Mouse (Mus musculus) forebrain, postnatal 0 days (tissue): ENCODE measurements around the gene Nme7. TPM values are rescaled to one million over a fixed set of nuclear protein-coding genes. Genes with fewer than 3 reads are reported as not detected.

Experiments used
- ATAC-seq: fragments of 200-750 bp; cut with Nextera tagmentation; 2 replicates; pipeline ENCODE4 v1.8.0; 2017; ENCODE audit warnings: mild to moderate bottlenecking, moderate library complexity
- DNase-seq: peaks from one replicate; pipeline ENCODE4 v3.0.0-alpha.2; 2015
- H3K27ac ChIP-seq: fragments of 300-500 bp; sonication (generic); 2 replicates; pipeline ENCODE4 v1.5.1; 2014; ENCODE audit warnings: low read depth, mild to moderate bottlenecking, antibody characterized with exemption, low read length, moderate library complexity, mixed read lengths
- H3K27me3 ChIP-seq: fragments of 300-500 bp; sonication (generic); 2 replicates; pipeline ENCODE4 v1.6.1; 2014; ENCODE audit warnings: mild to moderate bottlenecking, low read length, mixed read lengths; ENCODE audit not compliant: insufficient read depth
- H3K36me3 ChIP-seq: fragments of 300-500 bp; sonication (generic); 2 replicates; pipeline ENCODE4 v1.6.1; 2014; ENCODE audit warnings: mild to moderate bottlenecking, moderate library complexity; ENCODE audit not compliant: insufficient read depth
- H3K4me1 ChIP-seq: fragments of 300-500 bp; sonication (generic); 2 replicates; pipeline ENCODE4 v1.6.1; 2014; ENCODE audit warnings: antibody characterized with exemption; ENCODE audit not compliant: insufficient read depth
- H3K4me2 ChIP-seq: fragments of 300-500 bp; sonication (generic); 2 replicates; pipeline ENCODE4 v1.6.1; 2014; ENCODE audit warnings: low read depth, mild to moderate bottlenecking, moderate library complexity
- H3K4me3 ChIP-seq: fragments of 300-500 bp; sonication (generic); 2 replicates; pipeline ENCODE4 v1.5.1; 2014; ENCODE audit warnings: low read depth, low read length, mixed read lengths
- H3K9ac ChIP-seq: fragments of 300-500 bp; sonication (generic); 2 replicates; pipeline ENCODE4 v1.6.1; 2014; ENCODE audit warnings: mild to moderate bottlenecking
- H3K9me3 ChIP-seq: fragments of 300-500 bp; sonication (generic); 2 replicates; pipeline ENCODE4 v1.6.1; 2016; ENCODE audit warnings: low read length
- CTCF ChIP-seq: sonication (generic); IDR thresholded peaks from 2 replicates; pipeline ENCODE4 v1.5.1; 2016; ENCODE audit warnings: antibody characterized with exemption, control low read depth, low read depth
- WGBS: fragments of 180-500 bp; shearing (Covaris S2); extraction: QIAGEN DNeasy Blood & Tissue Kit; methylation state at CpG from one replicate; pipeline ENCODE4 v1.1.7; 2014; 5-methylcytosine and 5-hydroxymethylcytosine counted together
- polyA plus RNA-seq: library from polyadenylated mRNA; unstranded; fragments of >200 nt; fragmentation: Nextera tagmentation; extraction: Ambion mirVana; gene quantifications from 2 replicates; pipeline ENCODE4 v1.2.1, GENCODE M21; 2015
- total RNA-seq: library from RNA; depleted of rRNA; stranded (reverse); fragments of >200 nt; gene quantifications from 2 replicates; pipeline ENCODE4 v1.2.3, GENCODE M21; 2014

Gene Nme7
- total and polyA plus RNA-seq, 2 experiments from 2014 or later, result 32.1 to 37.7 TPM

- no peaks in the 10 kb centered on the region for H3K27me3 ChIP-seq
- H3K4me3 ChIP-seq, result no peak overlapping the region
- DNase-seq (no peak), ATAC-seq (peak; percentile 30; the same call in 1 of the 2 replicates)
- H3K9me3 ChIP-seq, result no peaks in the 10 kb centered on the region
- peaks cover 15% of the 10 kb centered on the region for H3K4me1 ChIP-seq
- 0 out of 2 replicates have a peak overlapping the region, but pooled peaks have one; percentile 10 for H3K9ac ChIP-seq
- H3K4me2 ChIP-seq, result no peak overlapping the region
- no peak for TF ChIP-seq CTCF
- H3K36me3 ChIP-seq, result no peaks in the 10 kb centered on the region
- WGBS, result 75% methylated on average over 6 of the region's 6 CpGs
- peak overlapping the region; percentile 75 for H3K27ac ChIP-seq
Measured at GRCm38 (mm10) chr1:164474310-164474709, 170.4 kb downstream of the Nme7 start.

GRCm38 (mm10) chr1:164474778-164475511 is 171.0 kb downstream of the Nme7 start:
- no peaks in the 10 kb centered on the region for H3K27me3 ChIP-seq
- H3K36me3 ChIP-seq, result no peaks in the 10 kb centered on the region
- 49% methylated on average over 7 of the region's 7 CpGs for WGBS
- H3K4me2 ChIP-seq, result no peak overlapping the region
- H3K4me3 ChIP-seq, result no peak overlapping the region
- no peaks in the 10 kb centered on the region for H3K9me3 ChIP-seq
- peaks cover 15% of the 10 kb centered on the region for H3K4me1 ChIP-seq
- no peak overlapping the region for H3K9ac ChIP-seq
- no peak for TF ChIP-seq CTCF
- H3K27ac ChIP-seq, result peak overlapping the region; percentile 75
- DNase-seq (peak; percentile 73), ATAC-seq (peak; percentile 96)

GRCm38 (mm10) chr1:164475895-164476294 is 172.0 kb downstream of the Nme7 start:
- peak overlapping the region; percentile 75 for H3K27ac ChIP-seq
- H3K4me2 ChIP-seq, result no peak overlapping the region
- no peaks in the 10 kb centered on the region for H3K9me3 ChIP-seq
- 75% methylated on average over 4 of the region's 4 CpGs for WGBS
- H3K9ac ChIP-seq, result no peak overlapping the region
- no peaks in the 10 kb centered on the region for H3K27me3 ChIP-seq
- H3K36me3 ChIP-seq, result no peaks in the 10 kb centered on the region
- peak; percentile 55 for DNase-seq
- H3K4me3 ChIP-seq, result no peak overlapping the region
- TF ChIP-seq CTCF, result no peak
- peak; percentile 32; the same call in 1 of the 2 replicates for ATAC-seq
- H3K4me1 ChIP-seq, result peaks cover 15% of the 10 kb centered on the region

GRCm38 (mm10) chr1:164480755-164481644 is 177.1 kb downstream of the Nme7 start:
- WGBS, result 89% methylated on average over 5 of the region's 5 CpGs
- no peak overlapping the region for H3K4me2 ChIP-seq

GRCm38 (mm10) chr1:164481645-164482354 is 177.9 kb downstream of the Nme7 start:
- no peak for DNase-seq
- no peaks in the 10 kb centered on the region for H3K4me1 ChIP-seq
- ATAC-seq, result no peak; the same call in 1 of the 2 replicates
- no peak for TF ChIP-seq CTCF
- no peak overlapping the region for H3K27ac ChIP-seq
- no peak overlapping the region for H3K4me2 ChIP-seq
- WGBS, result 57% methylated on average over 9 of the region's 9 CpGs
- no peak overlapping the region for H3K9ac ChIP-seq
- no peaks in the 10 kb centered on the region for H3K27me3 ChIP-seq
- no peaks in the 10 kb centered on the region for H3K36me3 ChIP-seq
- H3K9me3 ChIP-seq, result no peaks in the 10 kb centered on the region
- no peak overlapping the region for H3K4me3 ChIP-seq

More at GRCm38 (mm10) chr1:164480755-164481644, 177.1 kb downstream of the Nme7 start:
- Histone ChIP-seq H3K27ac (no peak overlapping the region), H3K9me3 (no peaks in the 10 kb centered on the region), H3K4me3 (no peak overlapping the region), H3K9ac (no peak overlapping the region), H3K36me3 (no peaks in the 10 kb centered on the region), H3K4me1 (no peaks in the 10 kb centered on the region), H3K27me3 (no peaks in the 10 kb centered on the region)
- no peak for TF ChIP-seq CTCF
- DNase-seq, result no peak
- ATAC-seq, result no peak

GRCm38 (mm10) chr1:164482833-164483232 is 178.9 kb downstream of the Nme7 start:
- no peaks in the 10 kb centered on the region for H3K27me3 ChIP-seq
- H3K9ac ChIP-seq, result no peak overlapping the region
- H3K4me3 ChIP-seq, result no peak overlapping the region
- H3K4me2 ChIP-seq, result no peak overlapping the region
- no peak for TF ChIP-seq CTCF
- H3K4me1 ChIP-seq, result no peaks in the 10 kb centered on the region
- no peaks in the 10 kb centered on the region for H3K9me3 ChIP-seq
- H3K36me3 ChIP-seq, result no peaks in the 10 kb centered on the region
- no peak for ATAC-seq
- no peak overlapping the region for H3K27ac ChIP-seq
- 89% methylated on average over 3 of the region's 3 CpGs for WGBS
- DNase-seq, result no peak
